Mouse (Mus musculus) monocyte, adult 5-6 weeks (primary cell): ENCODE measurements around the gene Sorcs1. TPM values are rescaled to one million over a fixed set of nuclear protein-coding genes. Genes with fewer than 3 reads are reported as not detected.

ENCODE experiments used
- ATAC-seq: fragments of 153-309, 156-312 bp; replicated peaks from 2 replicates; pipeline ENCODE4 v1.8.0; 2017; ENCODE audit warnings: mild to moderate bottlenecking; ENCODE audit not compliant: low TSS enrichment, insufficient number of reproducible peaks, severe bottlenecking, poor library complexity, low FRiP score
- total RNA-seq: library from RNA; stranded (forward); fragments of 200-1000, 200-491, 200-594 nt; gene quantifications from 3 replicates; pipeline ENCODE4 v1.2.3, GENCODE M21; 2017

Gene Sorcs1
- total RNA-seq, 1 experiment from 2014 or later, result not detected

DNA sequence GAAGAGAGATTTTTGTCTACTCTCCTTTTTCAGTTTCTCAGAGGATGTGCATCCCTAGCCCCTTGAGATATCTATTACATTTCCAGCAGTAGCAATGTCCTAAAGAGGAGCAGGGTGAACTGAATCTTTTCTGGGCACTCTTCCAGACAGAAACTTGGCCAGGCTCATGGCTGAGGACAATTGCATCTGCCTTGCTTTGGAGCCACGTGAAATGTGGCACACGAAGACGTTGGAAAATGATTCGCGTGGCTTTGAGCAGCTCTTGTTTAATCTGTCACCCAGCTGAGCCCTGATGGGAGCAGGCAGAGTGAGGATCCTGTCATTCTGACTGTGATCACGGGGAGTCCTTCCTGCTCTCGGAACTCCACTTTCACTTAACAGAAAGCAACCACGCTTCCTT, 536.6 kb downstream of the Sorcs1 start:
- ATAC-seq, result no peak

DNA sequence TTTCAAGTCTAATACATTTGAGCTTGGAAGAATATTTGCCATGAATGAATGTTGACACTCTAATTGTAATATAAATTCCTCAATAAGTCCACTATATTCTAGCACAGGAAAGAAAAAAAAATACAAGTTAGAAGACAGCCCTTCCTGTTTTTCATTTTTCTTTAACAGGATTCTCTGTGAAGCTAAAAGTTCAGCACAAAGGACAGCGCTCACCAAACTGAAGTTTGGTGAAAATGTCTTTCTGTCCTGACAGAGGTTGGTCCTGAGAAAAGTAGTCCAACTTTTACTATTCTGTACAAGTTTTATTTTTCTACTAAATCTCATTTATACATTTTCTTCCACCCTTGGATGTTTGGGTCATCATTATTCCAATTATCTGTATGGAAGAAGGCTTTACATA, 543.8 kb downstream of the Sorcs1 start:
- ATAC-seq, result no peak

DNA sequence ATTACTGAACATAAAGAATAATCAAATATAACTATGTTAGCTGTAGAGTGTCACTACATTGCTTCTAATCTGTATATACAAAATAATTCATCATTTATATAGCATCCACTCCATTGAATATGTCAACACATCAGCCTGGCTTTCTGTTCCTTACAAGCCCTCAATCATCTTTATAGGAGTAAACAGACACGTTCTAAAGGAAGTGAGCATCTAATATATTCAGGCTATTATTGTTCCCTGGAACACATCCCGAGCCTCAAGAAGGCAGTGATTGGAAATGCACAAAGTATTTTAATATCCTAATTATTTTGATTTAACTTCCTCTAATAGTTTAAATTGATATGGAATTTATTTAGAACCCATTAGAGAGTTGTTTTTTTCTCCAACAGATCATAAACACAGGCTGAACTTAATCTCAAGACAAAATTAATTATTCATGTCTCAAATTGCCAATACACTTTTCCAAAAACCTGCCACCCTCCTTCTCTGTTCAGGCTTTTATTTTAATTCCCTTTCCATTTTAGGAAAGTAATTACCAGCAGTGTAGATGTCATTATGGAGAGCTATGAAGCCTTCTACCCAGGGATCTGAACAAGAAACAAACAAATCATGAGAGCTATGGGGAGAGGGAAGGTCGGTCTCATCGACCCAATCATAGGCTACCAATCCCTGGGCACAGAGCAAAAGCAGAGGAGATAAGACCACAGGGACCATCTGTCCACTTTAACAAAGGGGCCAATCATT, 572.4 kb downstream of the Sorcs1 start:
- no peak for ATAC-seq
